9 mouse cellular contexts compared by ENCODE assay signal in the genomic region with DNA sequence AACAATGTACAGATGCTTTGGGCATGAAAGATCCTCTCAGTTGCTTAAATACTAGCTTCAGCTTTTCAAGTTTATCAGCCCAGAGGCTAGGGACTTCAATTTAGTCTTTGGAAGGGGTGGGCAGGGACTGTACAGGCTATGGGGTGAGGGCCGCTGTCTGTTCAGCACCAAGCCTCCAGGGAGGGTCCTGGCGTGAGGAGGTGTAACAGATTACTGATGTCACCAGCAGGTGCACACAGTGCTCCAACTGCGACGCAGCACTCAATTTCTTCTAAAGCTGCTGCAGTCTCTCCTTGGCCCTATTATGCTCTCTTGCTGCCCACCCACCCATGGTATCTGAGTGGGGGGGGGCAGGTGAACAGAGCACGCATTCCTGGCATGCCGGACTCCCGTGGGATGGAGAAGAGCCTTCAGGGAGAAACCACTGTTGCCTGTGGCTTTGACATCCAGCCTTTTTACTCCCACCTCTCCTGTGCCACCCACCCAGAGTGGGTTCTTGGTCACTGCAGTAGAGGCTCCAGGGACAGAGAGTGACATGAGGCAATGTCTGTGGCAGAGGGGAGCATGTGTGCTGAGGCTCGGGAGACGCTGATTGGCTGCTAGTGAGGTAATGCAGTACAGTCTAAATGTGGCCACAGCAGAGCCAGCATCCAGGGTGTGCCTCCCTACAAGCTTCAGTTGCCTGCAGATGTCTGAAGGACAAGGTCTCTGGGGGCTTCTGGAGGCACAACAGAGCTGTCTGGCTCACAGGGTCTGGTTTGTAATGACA.
DNase-seq lines count a peak whose midpoint lies in the region; ATAC-seq lines count a peak whose summit lies in the region.
"Had no signal": no experiment of that assay in that cellular context is flagged by ENCODE, and none has a peak within 500 bp of the region (broad histone marks: within the 10 kb centered on the region; RNA-seq: fewer than 3 reads in every experiment).

No protein-coding gene starts in this region.

- 0 out of 2 replicates have a peak, but pooled peaks cover 9% of the 10 kb centered on the region for H3K9me3 ChIP-seq in megakaryocyte, embryonic 14.5 days

- no peak for ATAC-seq in megakaryocyte, adult 5-6 weeks (ENCODE audit: poor library complexity, severe bottlenecking)

- intact Hi-C loops in left cerebral cortex, postnatal 25 days (cut with DNase I): loop anchor here (10.0 kb wide), 1 partner anchor 175 kb away; no protein-coding TSS in a partner anchor
- intact Hi-C loops in heart, postnatal 25 days (cut with DNase I): no loop called here

- peak; percentile 66 to 78 for DNase-seq in frontal cortex, postnatal 36 days (ENCODE audit: low spot score in 2 of 2)
- DNase-seq in left cerebral cortex, postnatal 25 days (ENCODE audit: low spot score in 2 of 2): peak; percentile 60 to 91
- peak; percentile 73 to 90 for DNase-seq in right cerebral cortex, postnatal 36 days (ENCODE audit: low spot score in 2 of 2)
- DNase-seq in adrenal gland, adult (ENCODE audit: inconsistent age in 2 of 2, low spot score in 1 of 2): no peak
- DNase-seq in heart, postnatal 25 days (ENCODE audit: low spot score): no peak
- DNase-seq in thymus, postnatal 25 days: no peak
- DNase-seq: kidney, adult 8-10 months had no signal

- no peaks in the 10 kb centered on the region for H3K36me3 ChIP-seq in megakaryocyte, embryonic 14.5 days (replicated peaks; ENCODE audit: low read length)

- no peaks in the 10 kb centered on the region for H3K27me3 ChIP-seq in megakaryocyte, embryonic 14.5 days (replicated peaks)

- no peaks in the 10 kb centered on the region for H3K4me1 ChIP-seq in megakaryocyte, embryonic 14.5 days

- peak overlapping the region; percentile 35 for H3K4me3 ChIP-seq in megakaryocyte, embryonic 14.5 days (replicated peaks)

Comparison
In these comparisons a context has a peak if more than half of its experiments do, and no peak if none do; other contexts are left out.
1. DNase-seq: peak in frontal cortex, postnatal 36 days (2 of 2), left cerebral cortex, postnatal 25 days (2 of 2) and right cerebral cortex, postnatal 36 days (2 of 2); none in adrenal gland, adult (0 of 2), heart, postnatal 25 days (single experiment) and thymus, postnatal 25 days (single experiment).